Mouse (Mus musculus) E14TG2a.4 (cell line): Measurements from ENCODE around the gene Dhrs11.
"Not testable (repeated sequence)": the region's sequence is repeated elsewhere in the genome, so short reads cannot be mapped to it uniquely, and the experiment has no call there.

Experiments
- CTCF ChIP-seq: conservative IDR thresholded peaks from 2 replicates; pipeline ENCODE4 v1.5.1; 2014; ENCODE audit warnings: low read length
- NANOG ChIP-seq: IDR thresholded peaks from 2 replicates; pipeline ENCODE4 v1.6.1; 2014; ENCODE audit warnings: borderline replicate concordance, low read length, mixed read lengths

DNA sequence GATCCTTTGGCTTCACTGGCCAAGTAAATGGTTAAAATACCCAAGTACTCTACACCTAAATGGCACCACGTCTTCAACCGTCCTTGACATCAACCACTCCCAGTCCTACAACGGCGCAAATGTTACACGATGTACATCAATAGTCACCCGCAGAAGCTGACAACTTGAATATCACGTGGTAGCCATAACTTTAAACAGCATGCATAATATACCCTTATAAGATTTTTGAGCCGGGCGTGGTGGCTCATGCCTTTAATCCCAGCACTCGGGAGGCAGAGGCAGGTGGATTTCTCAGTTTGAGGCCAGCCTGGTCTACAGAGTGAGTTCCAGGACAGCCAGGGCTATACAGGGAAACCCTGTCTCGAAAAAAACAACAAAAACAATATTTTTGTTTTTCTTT is 701 bp upstream of the Dhrs11 start:
- not testable (repeated sequence) for TF ChIP-seq CTCF, NANOG
